Mouse (Mus musculus) C2C12 (cell line): ENCODE data around the gene Gtdc1.

Experiments
- CTCF ChIP-seq: IDR thresholded peaks from one replicate; pipeline ENCODE4 v1.5.1; 2011; ENCODE audit not compliant: control insufficient read depth, insufficient read depth, insufficient read length
- MAX ChIP-seq: IDR thresholded peaks from one replicate; pipeline ENCODE4 v1.6.1; 2011; ENCODE audit warnings: mild to moderate bottlenecking, control low read depth
- MYOD1 ChIP-seq: IDR thresholded peaks from one replicate; pipeline ENCODE4 v1.6.1; 2011; ENCODE audit warnings: low read depth; ENCODE audit not compliant: control insufficient read depth, insufficient read length
- USF1 ChIP-seq: IDR thresholded peaks from one replicate; pipeline ENCODE4 v1.6.1; 2011; ENCODE audit warnings: low read depth, mild to moderate bottlenecking, control low read depth, moderate library complexity

- TF ChIP-seq USF1 (no peak), CTCF (no peak), MAX (no peak), MYOD1 (no peak)
Measured at GRCm38 (mm10) chr2:44518085-44518484, 409.4 kb downstream of the Gtdc1 start.
